Mouse (Mus musculus) kidney, adult 2 months (tissue): ENCODE data around the gene Rbm7.

Experiments
- CTCF ChIP-seq: fragments of 200-500 bp; conservative IDR thresholded peaks from 2 replicates; pipeline ENCODE4 v1.5.1; 2011; ENCODE audit warnings: low read depth, mild to moderate bottlenecking, control low read depth, low read length, moderate library complexity, mixed read lengths; ENCODE audit not compliant: insufficient read depth, insufficient read length
- POLR2A ChIP-seq: fragments of 200-500 bp; IDR thresholded peaks from one replicate; pipeline ENCODE4 v1.6.1; 2011; ENCODE audit warnings: low read depth, low read length, control low read depth

- no peak for TF ChIP-seq POLR2A
- no peak for TF ChIP-seq CTCF
These were observed 43.6 kb upstream of the Rbm7 start for GRCm38 (mm10) chr9:48538688-48539087.
